Mouse (Mus musculus): Measurements from ENCODE around the gene Gm20696. TPM values are rescaled to one million over a fixed set of nuclear protein-coding genes. Genes with fewer than 3 reads are reported as not detected.

The Gm20696 gene
- polyA plus RNA-seq, 1 experiment, result 5.7 TPM

- Histone ChIP-seq H3K4me3 (replicated peaks; ENCODE audit: control insufficient read depth, low read depth, low read length) (peak overlapping the region; percentile 53), H3K4me1 (ENCODE audit: control insufficient read depth, insufficient read depth, low read length) (peaks cover 4% of the 10 kb centered on the region; the same call in 1 of the 2 replicates), H3K27ac (ENCODE audit: control insufficient read depth, insufficient read depth, low read depth, low read length, poor library complexity) (peak overlapping the region; percentile 87)
- no peak for TF ChIP-seq CTCF (IDR thresholded peaks at IDR 0.05; ENCODE audit: control insufficient read depth, insufficient read depth, low read length)
- no peak for TF ChIP-seq POLR2A (IDR thresholded peaks at IDR 0.05; ENCODE audit: borderline replicate concordance, control insufficient read depth, low read depth, low read length)
- WGBS, result 7% methylated on average over 2 of the region's 2 CpGs
These were observed 402.8 kb downstream of the Gm20696 start for GRCm38 (mm10) chr6:99263886-99264185.

GRCm38 (mm10) chr6:99263061-99263885 lies 403.3 kb downstream of the Gm20696 start:
- TF ChIP-seq CTCF (IDR thresholded peaks at IDR 0.05; ENCODE audit: control insufficient read depth, insufficient read depth, low read length) (no peak), POLR2A (IDR thresholded peaks at IDR 0.05; ENCODE audit: borderline replicate concordance, control insufficient read depth, low read depth, low read length) (no peak)

GRCm38 (mm10) chr6:99261737-99262130 lies 404.9 kb downstream of the Gm20696 start:
- TF ChIP-seq CTCF (IDR thresholded peaks at IDR 0.05; ENCODE audit: control insufficient read depth, insufficient read depth, low read length) (no peak), POLR2A (IDR thresholded peaks at IDR 0.05; ENCODE audit: borderline replicate concordance, control insufficient read depth, low read depth, low read length) (no peak)
- Histone ChIP-seq H3K4me1 (ENCODE audit: control insufficient read depth, insufficient read depth, low read length) (peaks cover 6% of the 10 kb centered on the region; the same call in 1 of the 2 replicates), H3K4me3 (replicated peaks; ENCODE audit: control insufficient read depth, low read depth, low read length) (no peak overlapping the region), H3K27ac (ENCODE audit: control insufficient read depth, insufficient read depth, low read depth, low read length, poor library complexity) (peak overlapping the region; percentile 53; the same call in 1 of the 2 replicates)
- WGBS, result 41% methylated on average over 4 of the region's 4 CpGs

More at GRCm38 (mm10) chr6:99263061-99263885, 403.3 kb downstream of the Gm20696 start:
- H3K4me3 ChIP-seq (replicated peaks; ENCODE audit: control insufficient read depth, low read depth, low read length), result peak overlapping the region; percentile 53
- H3K27ac ChIP-seq (ENCODE audit: control insufficient read depth, insufficient read depth, low read depth, low read length, poor library complexity), result peak overlapping the region; percentile 87
- 3% methylated on average over 12 of the region's 12 CpGs for whole genome bisulfite sequencing
- peaks cover 6% of the 10 kb centered on the region; the same call in 1 of the 2 replicates for H3K4me1 ChIP-seq (ENCODE audit: control insufficient read depth, insufficient read depth, low read length)

- WGBS, result 9% methylated on average over 11 of the region's 11 CpGs
- Histone ChIP-seq H3K27ac (ENCODE audit: control insufficient read depth, insufficient read depth, low read depth, low read length, poor library complexity) (peak overlapping the region; percentile 53; the same call in 1 of the 2 replicates), H3K4me3 (replicated peaks; ENCODE audit: control insufficient read depth, low read depth, low read length) (no peak overlapping the region), H3K4me1 (ENCODE audit: control insufficient read depth, insufficient read depth, low read length) (peaks cover 6% of the 10 kb centered on the region; the same call in 1 of the 2 replicates)
- TF ChIP-seq CTCF (IDR thresholded peaks at IDR 0.05; ENCODE audit: control insufficient read depth, insufficient read depth, low read length), result no peak
- no peak for TF ChIP-seq POLR2A (IDR thresholded peaks at IDR 0.05; ENCODE audit: borderline replicate concordance, control insufficient read depth, low read depth, low read length)
These were observed 405.5 kb downstream of the Gm20696 start for GRCm38 (mm10) chr6:99260941-99261736.

- peaks cover 3% of the 10 kb centered on the region; the same call in 1 of the 2 replicates for H3K4me1 ChIP-seq (ENCODE audit: control insufficient read depth, insufficient read depth, low read length)
- H3K27ac ChIP-seq (ENCODE audit: control insufficient read depth, insufficient read depth, low read depth, low read length, poor library complexity), result no peak overlapping the region
- H3K4me3 ChIP-seq (replicated peaks; ENCODE audit: control insufficient read depth, low read depth, low read length), result no peak overlapping the region
- 62% methylated on average over 5 of the region's 5 CpGs for WGBS
- TF ChIP-seq POLR2A (IDR thresholded peaks at IDR 0.05; ENCODE audit: borderline replicate concordance, control insufficient read depth, low read depth, low read length) (no peak), CTCF (IDR thresholded peaks at IDR 0.05; ENCODE audit: control insufficient read depth, insufficient read depth, low read length) (no peak)
These were observed 408.3 kb downstream of the Gm20696 start for GRCm38 (mm10) chr6:99258346-99258745.

- Histone ChIP-seq H3K4me1 (ENCODE audit: control insufficient read depth, insufficient read depth, low read length) (peaks cover 5% of the 10 kb centered on the region; the same call in 1 of the 2 replicates), H3K27ac (ENCODE audit: control insufficient read depth, insufficient read depth, low read depth, low read length, poor library complexity) (no peak overlapping the region), H3K4me3 (replicated peaks; ENCODE audit: control insufficient read depth, low read depth, low read length) (no peak overlapping the region)
- 43% methylated on average over 2 of the region's 2 CpGs for WGBS
- TF ChIP-seq CTCF (IDR thresholded peaks at IDR 0.05; ENCODE audit: control insufficient read depth, insufficient read depth, low read length), result no peak
- no peak for TF ChIP-seq POLR2A (IDR thresholded peaks at IDR 0.05; ENCODE audit: borderline replicate concordance, control insufficient read depth, low read depth, low read length)
These were observed 408.9 kb downstream of the Gm20696 start for GRCm38 (mm10) chr6:99257676-99258075.

GRCm38 (mm10) chr6:99253331-99253730 lies 413.3 kb downstream of the Gm20696 start:
- H3K4me3 ChIP-seq (replicated peaks; ENCODE audit: control insufficient read depth, low read depth, low read length), result no peak overlapping the region
- WGBS, result 82% methylated on average over 8 of the region's 8 CpGs
- no peak overlapping the region for H3K27ac ChIP-seq (ENCODE audit: control insufficient read depth, insufficient read depth, low read depth, low read length, poor library complexity)
- TF ChIP-seq CTCF (IDR thresholded peaks at IDR 0.05; ENCODE audit: control insufficient read depth, insufficient read depth, low read length) (no peak), POLR2A (IDR thresholded peaks at IDR 0.05; ENCODE audit: borderline replicate concordance, control insufficient read depth, low read depth, low read length) (no peak)
- H3K4me1 ChIP-seq (ENCODE audit: control insufficient read depth, insufficient read depth, low read length), result peaks cover 6% of the 10 kb centered on the region; the same call in 1 of the 2 replicates

GRCm38 (mm10) chr6:99252816-99253215 lies 413.8 kb downstream of the Gm20696 start:
- WGBS, result 32% methylated on average over 5 of the region's 5 CpGs
- Histone ChIP-seq H3K4me3 (replicated peaks; ENCODE audit: control insufficient read depth, low read depth, low read length) (no peak overlapping the region), H3K4me1 (ENCODE audit: control insufficient read depth, insufficient read depth, low read length) (peaks cover 6% of the 10 kb centered on the region; the same call in 1 of the 2 replicates), H3K27ac (ENCODE audit: control insufficient read depth, insufficient read depth, low read depth, low read length, poor library complexity) (no peak overlapping the region)
- TF ChIP-seq POLR2A (IDR thresholded peaks at IDR 0.05; ENCODE audit: borderline replicate concordance, control insufficient read depth, low read depth, low read length) (no peak), CTCF (IDR thresholded peaks at IDR 0.05; ENCODE audit: control insufficient read depth, insufficient read depth, low read length) (no peak)
